Mouse (Mus musculus) bone marrow macrophage, adult 2 months (primary cell): Measurements from ENCODE around the gene Cd163l1. TPM values are rescaled to one million over a fixed set of nuclear protein-coding genes. Genes with fewer than 3 reads are reported as not detected.

ENCODE experiments used
- H3K27ac ChIP-seq: 2 replicates; pipeline ENCODE4 v1.5.1; 2012; ENCODE audit warnings: low read depth, low read length; ENCODE audit not compliant: insufficient read depth
- H3K4me1 ChIP-seq: 2 replicates; pipeline ENCODE4 v1.6.1; 2012; ENCODE audit warnings: low read length; ENCODE audit not compliant: control insufficient read depth, insufficient read depth
- H3K4me3 ChIP-seq: 2 replicates; pipeline ENCODE4 v1.5.1; 2012; ENCODE audit warnings: mild to moderate bottlenecking, low read length, moderate library complexity; ENCODE audit not compliant: insufficient read depth
- CTCF ChIP-seq: IDR thresholded peaks from 2 replicates; pipeline ENCODE4 v1.5.1; 2012; ENCODE audit warnings: low read depth, mild to moderate bottlenecking, low read length, moderate library complexity
- POLR2A ChIP-seq: IDR thresholded peaks from 2 replicates; pipeline ENCODE4 v1.6.1; 2012; ENCODE audit warnings: mild to moderate bottlenecking, low read depth, low read length, borderline replicate concordance
- polyA plus RNA-seq: library from polyadenylated mRNA; stranded (reverse); fragments of >200 nt; gene quantifications from 2 replicates; pipeline ENCODE4 v1.2.4, GENCODE M21; 2012; ENCODE audit not compliant: missing spikeins, insufficient read depth, insufficient read length

The Cd163l1 gene
- polyA plus RNA-seq, 1 experiment, result not detected

DNA sequence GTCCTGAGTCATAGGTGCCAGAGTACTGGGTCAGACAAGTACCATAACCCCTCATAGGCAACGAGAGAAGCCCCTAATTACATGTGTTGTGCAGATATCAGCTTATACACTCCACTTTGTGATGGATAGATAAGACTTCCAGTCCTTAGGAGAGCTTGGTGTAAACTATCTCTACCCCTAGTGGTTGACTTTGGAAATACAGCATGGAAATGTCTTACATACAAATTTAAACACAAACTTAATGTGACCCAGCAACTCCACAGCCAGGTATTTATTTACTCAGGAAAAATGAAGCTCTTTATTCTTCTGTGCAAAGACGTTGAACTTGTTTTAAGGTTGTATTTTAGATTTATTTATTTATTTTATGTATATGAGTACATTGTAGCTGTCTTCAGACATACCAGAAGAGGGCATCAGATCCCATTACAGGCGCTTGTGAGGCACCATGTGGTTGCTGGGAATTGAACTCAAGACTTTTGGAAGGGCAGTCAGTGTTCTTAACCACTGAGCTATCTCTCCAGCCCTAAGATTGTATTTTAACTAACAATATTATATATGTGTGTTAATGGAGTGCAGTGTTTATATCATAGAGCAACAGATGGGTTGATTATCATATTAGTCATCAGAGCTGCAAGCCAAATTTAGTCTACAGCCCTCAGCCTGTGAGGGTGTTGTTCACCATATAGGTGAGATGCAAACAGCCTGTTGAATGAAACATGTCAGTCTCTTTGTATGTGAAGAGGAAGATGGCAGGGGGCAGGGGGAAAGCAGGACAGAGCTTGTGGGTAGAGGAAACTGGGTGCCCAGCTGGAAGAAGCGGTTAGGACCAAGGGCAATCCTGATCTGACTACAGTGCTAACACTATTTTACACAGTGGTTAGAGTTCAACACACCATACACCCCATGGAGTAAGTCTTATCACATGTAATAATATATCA, 29.4 kb upstream of the Cd163l1 start:
- TF ChIP-seq POLR2A (no peak), CTCF (no peak)
- Histone ChIP-seq H3K4me3 (no peak overlapping the region), H3K4me1 (no peaks in the 10 kb centered on the region), H3K27ac (no peak overlapping the region)

DNA sequence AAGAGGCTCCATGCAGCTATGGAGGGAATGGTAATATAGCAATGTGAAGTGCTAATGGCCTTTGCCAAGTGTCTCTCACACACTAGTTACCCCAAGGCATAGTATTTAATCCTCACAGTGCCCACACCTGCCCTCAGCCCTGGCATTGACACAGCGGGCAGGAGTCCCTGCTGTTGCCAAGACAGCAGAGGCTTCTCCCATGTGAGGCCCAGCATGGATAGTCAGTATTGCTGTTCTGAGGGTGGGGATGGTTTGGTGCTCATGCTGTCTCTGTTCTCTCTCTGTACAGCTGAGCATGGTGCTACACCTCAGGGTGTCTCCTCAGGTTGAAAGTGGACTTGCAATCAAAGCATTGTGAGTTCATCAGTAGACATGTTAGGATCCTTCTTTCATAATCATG, 27.6 kb upstream of the Cd163l1 start:
- Histone ChIP-seq H3K27ac (no peak overlapping the region), H3K4me3 (no peak overlapping the region), H3K4me1 (no peaks in the 10 kb centered on the region)
- no peak for TF ChIP-seq POLR2A
- no peak for TF ChIP-seq CTCF

DNA sequence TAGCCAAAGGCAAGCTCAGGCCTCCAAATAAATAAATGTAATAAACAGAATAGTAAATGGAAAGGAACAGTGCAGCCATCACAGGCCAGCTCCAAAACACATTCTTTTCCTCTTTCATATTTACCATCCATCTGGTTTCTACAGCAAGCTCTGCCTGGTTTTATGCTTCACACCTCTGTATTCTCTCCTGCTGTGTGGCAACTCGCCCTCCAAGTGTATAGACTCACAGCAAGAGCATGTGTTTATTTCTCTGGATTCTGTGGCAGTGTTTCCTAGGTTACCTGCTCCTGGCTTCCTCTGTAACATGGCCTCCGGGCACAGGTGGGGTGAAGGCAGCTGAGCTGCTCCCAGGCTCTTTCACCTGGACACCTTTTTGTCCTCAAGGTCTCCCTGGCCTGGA, 25.6 kb upstream of the Cd163l1 start:
- TF ChIP-seq POLR2A (no peak), CTCF (no peak)
- H3K4me1 ChIP-seq, result no peaks in the 10 kb centered on the region
- no peak overlapping the region for H3K27ac ChIP-seq
- H3K4me3 ChIP-seq, result no peak overlapping the region

- no peak overlapping the region for H3K27ac ChIP-seq
- no peak overlapping the region for H3K4me3 ChIP-seq
- no peaks in the 10 kb centered on the region for H3K4me1 ChIP-seq
- TF ChIP-seq CTCF, result no peak
- TF ChIP-seq POLR2A, result no peak
These were observed 25.2 kb upstream of the Cd163l1 start for GRCm38 (mm10) chr7:140192851-140193250.

DNA sequence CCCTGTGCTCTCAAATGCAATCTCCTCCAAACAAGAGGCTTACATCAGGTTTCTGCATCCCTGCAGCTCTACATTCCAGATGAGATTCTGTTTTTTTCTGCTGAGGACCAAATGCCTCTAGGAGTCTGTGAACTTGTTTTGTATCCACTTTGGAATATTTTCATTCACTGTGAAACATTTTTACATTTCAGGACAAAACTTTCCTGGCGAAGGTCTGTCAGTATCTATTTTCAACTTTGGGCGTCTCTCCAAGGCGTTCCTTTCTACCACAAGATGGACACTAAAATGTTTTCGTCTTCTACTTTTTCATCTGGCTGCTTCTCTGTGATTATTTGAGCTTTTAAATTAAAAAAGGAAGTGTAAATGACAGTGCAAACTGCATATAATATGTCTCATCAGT, 24.0 kb upstream of the Cd163l1 start:
- no peak overlapping the region for H3K4me3 ChIP-seq
- H3K27ac ChIP-seq, result no peak overlapping the region
- H3K4me1 ChIP-seq, result no peaks in the 10 kb centered on the region
- TF ChIP-seq CTCF (no peak), POLR2A (no peak)

GRCm38 (mm10) chr7:140196002-140196401, 22.1 kb upstream of the Cd163l1 start:
- no peaks in the 10 kb centered on the region for H3K4me1 ChIP-seq
- H3K4me3 ChIP-seq, result no peak overlapping the region
- no peak overlapping the region for H3K27ac ChIP-seq
- no peak for TF ChIP-seq CTCF
- no peak for TF ChIP-seq POLR2A

DNA sequence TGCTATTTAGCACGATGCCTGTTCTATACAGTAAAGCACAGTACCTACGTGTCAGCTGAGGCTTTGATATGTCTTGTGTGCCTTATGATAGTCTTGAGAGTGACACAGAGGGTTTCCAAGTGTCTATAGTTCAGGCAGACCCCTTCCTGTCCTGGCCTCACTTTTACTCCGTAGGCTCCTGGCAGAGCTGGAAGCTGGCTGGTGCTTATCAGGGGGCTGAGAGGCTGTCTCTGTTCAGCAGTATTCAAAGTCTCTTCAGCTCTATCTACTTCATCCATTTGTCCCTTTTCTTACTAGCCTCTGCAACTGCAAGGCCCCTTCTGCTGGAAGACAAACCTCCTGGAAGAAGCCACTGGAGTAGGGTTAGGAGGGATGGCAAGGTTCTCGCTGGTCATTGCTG, 17.0 kb upstream of the Cd163l1 start:
- Histone ChIP-seq H3K27ac (no peak overlapping the region), H3K4me3 (no peak overlapping the region), H3K4me1 (no peaks in the 10 kb centered on the region)
- TF ChIP-seq POLR2A (no peak), CTCF (no peak)

- no peaks in the 10 kb centered on the region for H3K4me1 ChIP-seq
- no peak within 1 kb of the TSS for H3K27ac ChIP-seq
- TF ChIP-seq CTCF (no peak), POLR2A (no peak)
- no peak within 1 kb of the TSS for H3K4me3 ChIP-seq
These were observed 12.2 kb upstream of the Cd163l1 start, which contains the start of gene Olfr524 for GRCm38 (mm10) chr7:140205864-140206263. TSS of gene Olfr524 (minus strand) at chr7:140205964.

- no peak overlapping the region for H3K4me3 ChIP-seq
- no peak overlapping the region for H3K27ac ChIP-seq
- H3K4me1 ChIP-seq, result no peaks in the 10 kb centered on the region
- TF ChIP-seq POLR2A, result no peak
- no peak for TF ChIP-seq CTCF
These were observed 11.2 kb upstream of the Cd163l1 start for GRCm38 (mm10) chr7:140206904-140207303.

- Histone ChIP-seq H3K4me1 (no peaks in the 10 kb centered on the region), H3K27ac (no peak overlapping the region), H3K4me3 (no peak overlapping the region)
- no peak for TF ChIP-seq CTCF
- TF ChIP-seq POLR2A, result no peak
These were observed 9.9 kb upstream of the Cd163l1 start for GRCm38 (mm10) chr7:140208153-140208552.
